Mouse (Mus musculus): ENCODE measurements around the gene Ccdc89. TPM values are rescaled to one million over a fixed set of nuclear protein-coding genes. Genes with fewer than 3 reads are reported as not detected.

Gene Ccdc89
- total RNA-seq (2023): under 1 TPM in 1 of 2 experiments, not detected in 1; 0.15 TPM

GRCm38 (mm10) chr7:90426020-90427001 lies at the start of gene Ccdc89:
Gene Ccdc89 (plus strand): TSS chr7:90426577.

GRCm38 (mm10) chr7:90442518-90443080 lies 16.2 kb downstream of the Ccdc89 start, which contains the start of gene Crebzf:
Gene Crebzf (plus strand): TSS chr7:90442729.

GRCm38 (mm10) chr7:90456845-90457468 lies 30.6 kb downstream of the Ccdc89 start, which contains the start of gene Tmem126a:
Gene Tmem126a (minus strand): TSS chr7:90457229.

GRCm38 (mm10) chr7:90475793-90476312 lies 49.5 kb downstream of the Ccdc89 start, which contains the start of gene Tmem126b:
Gene Tmem126b (minus strand): TSS chr7:90476001.

GRCm38 (mm10) chr7:90476313-90477245 lies 50.2 kb downstream of the Ccdc89 start, which contains the start of gene Dlg2:
Gene Dlg2 (plus strand): TSS chr7:90476672.

Other genes with a start within 250 kb of the Ccdc89 start
- gene Ccdc83, start 160.8 kb upstream of the Ccdc89 start, total RNA-seq (2023): not detected
- gene Sytl2, start 124.3 kb upstream of the Ccdc89 start, total RNA-seq (2023): 1 to 10 TPM in 1 of 2 experiments, under 1 TPM in 1; 0.96 to 1.2 TPM
- 10 to 100 TPM; 40.0 to 40.7 TPM for gene Crebzf, start 16.2 kb downstream of the Ccdc89 start, total RNA-seq (2023)
- 10 to 100 TPM; 11.4 to 16.9 TPM for gene Tmem126a, start 30.7 kb downstream of the Ccdc89 start, total RNA-seq (2023)
- 1 to 10 TPM; 4.9 to 5.0 TPM for gene Tmem126b, start 49.4 kb downstream of the Ccdc89 start, total RNA-seq (2023)
- gene Dlg2, start 50.1 kb downstream of the Ccdc89 start, total RNA-seq (2023): under 1 TPM; 0.40 to 0.46 TPM

Measured in neutrophil, adult 83 days (primary cell).